Mouse (Mus musculus): Measurements from ENCODE around the gene Wdr74. TPM values are rescaled to one million over a fixed set of nuclear protein-coding genes. Genes with fewer than 3 reads are reported as not detected.
"Not testable (repeated sequence)": the region's sequence is repeated elsewhere in the genome, so short reads cannot be mapped to it uniquely, and the experiment has no call there.

The Wdr74 gene
- total and polyA plus RNA-seq, 3 experiments: 133 to 235 (median 203) TPM

GRCm38 (mm10) chr19:8728335-8729099 lies 7.1 kb upstream of the Wdr74 start:
- H3K27ac ChIP-seq (ENCODE audit: insufficient read depth, low read depth); DNase-seq (ENCODE audit: extremely low read depth); H3K27me3 ChIP-seq (replicated peaks); H3K4me2 ChIP-seq (ENCODE audit: insufficient read depth, low read depth, poor library complexity, severe bottlenecking); H3K9ac ChIP-seq (ENCODE audit: insufficient read depth, low read depth); H3K9me3 ChIP-seq (replicated peaks; ENCODE audit: low read length); H3K4me3 ChIP-seq (replicated peaks in 1 of 3; ENCODE audit: low read depth in 2 of 3, low read length in 2 of 3, poor library complexity in 1 of 3); dilution Hi-C loops (cut with MboI; ENCODE audit: extremely low pct_ligation_motif_present, extremely low pct_unique_long_range_greater_than_20kb, low sequenced_read_pairs): not testable (repeated sequence)
- H3K79me2 ChIP-seq (replicated peaks; ENCODE audit: control insufficient read depth, extremely low read depth, insufficient read depth, poor library complexity, severe bottlenecking): peaks cover 25% of the 10 kb centered on the region
- peaks cover 26 to 34% of the 10 kb centered on the region in 2 experiments for H3K36me3 ChIP-seq (replicated peaks in 1 of 2; ENCODE audit: control insufficient read depth in 1 of 2, insufficient read depth in 1 of 2, low read length in 1 of 2)
- TF ChIP-seq CTCF (conservative IDR thresholded peaks at IDR 0.05 in 1 of 2, IDR thresholded peaks at IDR 0.05 in 1 of 2; ENCODE audit: low read depth in 2 of 2, low read length in 2 of 2): peak in 1 of 2 experiments; percentile 23; a peak in 1 of 4 replicates
- 0 out of 2 replicates have a peak, but pooled peaks have one; percentile 30 for TF ChIP-seq ZMIZ1 (IDR thresholded peaks at IDR 0.05; ENCODE audit: low read depth, low read length)
- peaks cover 2 to 16% of the 10 kb centered on the region in 2 experiments; a peak in 3 of 4 replicates for H3K4me1 ChIP-seq (ENCODE audit: control insufficient read depth in 1 of 2, insufficient read depth in 2 of 2)
- in situ Hi-C loops (cut with MboI; ENCODE audit: low pct_ligation_motif_present, low pct_unique_long_range_greater_than_20kb, low sequenced_read_pairs): loop anchor here (25.0 kb wide), 1 partner anchor 384 kb away; no protein-coding TSS in a partner anchor

- H3K9ac ChIP-seq (ENCODE audit: insufficient read depth, low read depth): no peak overlapping the region
- TF ChIP-seq E2F4 (IDR thresholded peaks at IDR 0.05; ENCODE audit: insufficient replicate concordance, low read depth, low read length) (no peak), TCF12 (IDR thresholded peaks at IDR 0.05; ENCODE audit: low read depth, low read length) (no peak), CHD2 (IDR thresholded peaks at IDR 0.05; ENCODE audit: low read length) (no peak), KAT2A (IDR thresholded peaks at IDR 0.05; ENCODE audit: insufficient replicate concordance, low read length) (no peak), RAD21 (IDR thresholded peaks at IDR 0.05; ENCODE audit: low read depth, low read length) (no peak), HCFC1 (IDR thresholded peaks at IDR 0.05; ENCODE audit: low read depth, low read length) (no peak), JUN (IDR thresholded peaks at IDR 0.05; ENCODE audit: insufficient read depth, low read depth, low read length) (no peak), POLR2A (IDR thresholded peaks at IDR 0.05; ENCODE audit: low read depth, low read length) (no peak), MEF2A (IDR thresholded peaks at IDR 0.05; ENCODE audit: borderline replicate concordance, low read depth, low read length) (no peak), SIN3A (IDR thresholded peaks at IDR 0.05; ENCODE audit: low read length) (no peak), MAFK (IDR thresholded peaks at IDR 0.05; ENCODE audit: insufficient replicate concordance, low read length) (no peak)
- H3K9me3 ChIP-seq (replicated peaks; ENCODE audit: low read length): peaks cover 5% of the 10 kb centered on the region
- H3K4me1 ChIP-seq (ENCODE audit: control insufficient read depth in 1 of 2, insufficient read depth in 2 of 2): peaks cover 2 to 24% of the 10 kb centered on the region in 2 experiments; a peak in 2 of 4 replicates
- H3K36me3 ChIP-seq (replicated peaks in 1 of 2; ENCODE audit: control insufficient read depth in 1 of 2, insufficient read depth in 1 of 2, low read length in 1 of 2): peaks cover 22 to 25% of the 10 kb centered on the region in 2 experiments
- peaks cover 21% of the 10 kb centered on the region for H3K79me2 ChIP-seq (replicated peaks; ENCODE audit: control insufficient read depth, extremely low read depth, insufficient read depth, poor library complexity, severe bottlenecking)
- H3K4me2 ChIP-seq (ENCODE audit: insufficient read depth, low read depth, poor library complexity, severe bottlenecking): no peak overlapping the region
- H3K27ac ChIP-seq (ENCODE audit: insufficient read depth, low read depth): no peak overlapping the region
- DNase-seq (ENCODE audit: extremely low read depth): no peak
- dilution Hi-C loops (cut with MboI; ENCODE audit: extremely low pct_ligation_motif_present, extremely low pct_unique_long_range_greater_than_20kb, low sequenced_read_pairs): no loop called here
- H3K4me3 ChIP-seq (replicated peaks in 1 of 3; ENCODE audit: low read depth in 2 of 3, low read length in 2 of 3, poor library complexity in 1 of 3): no peak overlapping the region
- H3K27me3 ChIP-seq (replicated peaks): no peaks in the 10 kb centered on the region
- in situ Hi-C loops (cut with MboI; ENCODE audit: low pct_ligation_motif_present, low pct_unique_long_range_greater_than_20kb, low sequenced_read_pairs): loop anchor here (25.0 kb wide), 1 partner anchor 378 kb away; no protein-coding TSS in a partner anchor
Observed at GRCm38 (mm10) chr19:8734334-8734733, 1.3 kb upstream of the Wdr74 start.
